21 mouse cellular contexts compared by ENCODE assay signal in the genomic region with DNA sequence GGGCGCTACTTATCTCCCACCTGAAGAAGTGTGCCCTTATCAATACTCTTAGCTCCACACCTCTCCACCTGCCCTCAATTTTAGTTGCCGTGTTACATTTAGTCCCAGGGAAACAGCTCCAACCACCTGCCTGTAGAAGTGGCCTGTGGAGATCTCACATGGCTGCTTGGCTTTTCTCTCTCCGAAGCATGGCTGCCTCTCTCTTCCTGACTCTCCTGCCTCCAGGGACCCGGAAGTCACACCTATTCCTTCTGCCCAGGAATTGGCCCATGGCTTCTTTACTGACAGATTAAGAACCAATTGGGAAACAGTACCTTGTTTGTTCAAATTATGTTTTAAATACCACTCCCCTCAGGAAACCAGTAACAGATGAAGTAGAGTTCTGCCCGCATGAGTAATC.
"Had no signal": no experiment of that assay in that cellular context is flagged by ENCODE, and none has a peak within 500 bp of the region (broad histone marks: within the 10 kb centered on the region; RNA-seq: fewer than 3 reads in every experiment).

No protein-coding gene starts in this region.

- H3K4me1 ChIP-seq: limb, embryonic 12.5 days had no signal

- H3K27me3 ChIP-seq: heart, embryonic 13.5 days; heart, embryonic 15.5 days; hindbrain, embryonic 13.5 days; hindbrain, embryonic 15.5 days; limb, embryonic 12.5 days; liver, embryonic 13.5 days had no signal

- H3K27ac ChIP-seq: heart, embryonic 13.5 days; heart, embryonic 15.5 days; hindbrain, embryonic 13.5 days; hindbrain, embryonic 15.5 days; hindbrain, postnatal 0 days; layer of hippocampus, adult 2 months; left cerebral cortex, adult 2 months; limb, embryonic 10.5 days; limb, embryonic 12.5 days; liver, embryonic 13.5 days had no signal

- H3K36me3 ChIP-seq: heart, embryonic 13.5 days; heart, embryonic 15.5 days; hindbrain, embryonic 13.5 days; hindbrain, embryonic 15.5 days; limb, embryonic 10.5 days; limb, embryonic 12.5 days; liver, embryonic 13.5 days had no signal

- H3K4me3 ChIP-seq: heart, embryonic 15.5 days; hindbrain, embryonic 13.5 days; hindbrain, embryonic 15.5 days; layer of hippocampus, adult 2 months; left cerebral cortex, adult 2 months; limb, embryonic 10.5 days; limb, embryonic 12.5 days had no signal

- DNase-seq: gastrocnemius, postnatal 14 days; gastrocnemius, postnatal 36 days; heart, adult 18-20 months; heart, postnatal 14 days; heart, postnatal 36 days; kidney, adult 18-20 months; kidney, adult 8-10 months; kidney, postnatal 10 days; kidney, postnatal 25 days; kidney, postnatal 4 days; liver; liver, embryonic 13.5 days had no signal

- H3K9me3 ChIP-seq: heart, embryonic 13.5 days; heart, embryonic 15.5 days; hindbrain, embryonic 13.5 days; hindbrain, embryonic 15.5 days; limb, embryonic 10.5 days; limb, embryonic 12.5 days; liver, embryonic 13.5 days had no signal

- H3K9ac ChIP-seq: heart, embryonic 13.5 days; heart, embryonic 15.5 days; hindbrain, embryonic 13.5 days; hindbrain, embryonic 15.5 days; limb, embryonic 12.5 days; liver, embryonic 13.5 days had no signal
